Mouse (Mus musculus): ENCODE measurements around the gene Rex1bd. TPM values are rescaled to one million over a fixed set of nuclear protein-coding genes. Genes with fewer than 3 reads are reported as not detected.

The Rex1bd gene
- total RNA-seq, 1 experiment from 2014 or later: 29.8 TPM

GRCm38 (mm10) chr8:70488931-70489470 is 17.6 kb downstream of the Rex1bd start:
- no peak for ATAC-seq (ENCODE audit: extremely low read depth, insufficient number of reproducible peaks, low FRiP score, poor library complexity, severe bottlenecking)

DNA sequence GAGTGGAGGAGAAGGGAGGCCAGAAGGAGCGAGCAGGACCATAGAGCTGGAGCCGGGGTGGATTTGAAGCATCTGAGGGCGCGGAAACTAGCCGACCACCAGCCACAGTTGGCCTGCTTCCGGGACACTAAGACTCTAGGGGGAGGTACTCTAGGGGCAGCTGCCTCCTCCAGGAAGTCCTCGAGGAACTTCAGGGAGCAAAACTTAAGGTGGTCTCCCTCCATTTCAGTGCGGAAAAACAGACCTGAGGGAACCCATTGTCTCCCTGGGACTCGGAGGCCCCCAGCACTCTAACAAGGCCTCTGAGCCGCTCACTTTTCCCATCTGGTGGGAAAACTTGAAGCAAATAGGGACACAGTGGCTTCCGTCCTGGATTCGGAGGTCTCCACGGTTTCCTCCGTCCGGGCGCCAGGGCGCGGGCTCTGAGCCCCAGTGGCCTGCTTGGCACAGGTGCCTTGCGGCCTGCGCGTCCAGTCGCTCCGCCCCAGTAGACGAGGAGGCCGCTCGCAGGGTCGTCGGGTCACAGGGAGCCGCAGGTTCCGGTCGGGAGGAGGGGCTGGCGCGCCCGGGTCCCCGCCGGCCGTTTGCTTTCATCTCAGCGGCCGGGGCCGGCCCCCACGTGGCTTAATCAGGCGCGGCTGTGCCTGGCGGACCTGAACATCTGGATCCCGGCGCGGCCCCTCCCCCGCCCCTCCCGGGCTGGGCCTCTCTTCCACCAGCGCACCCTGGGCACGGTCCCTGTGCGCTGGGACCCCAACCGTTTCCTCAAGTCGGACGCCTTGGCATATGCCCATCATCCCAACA is 18.4 kb downstream of the Rex1bd start:
- ATAC-seq (ENCODE audit: extremely low read depth, insufficient number of reproducible peaks, low FRiP score, poor library complexity, severe bottlenecking): no peak

GRCm38 (mm10) chr8:70486941-70487520 is 19.5 kb downstream of the Rex1bd start, which contains the start of gene Tmem59l:
Tmem59l (minus strand) TSS chr8:70487358.
- no peak for ATAC-seq (ENCODE audit: extremely low read depth, insufficient number of reproducible peaks, low FRiP score, poor library complexity, severe bottlenecking)

GRCm38 (mm10) chr8:70486191-70486681 is 20.3 kb downstream of the Rex1bd start:
- no peak for ATAC-seq (ENCODE audit: extremely low read depth, insufficient number of reproducible peaks, low FRiP score, poor library complexity, severe bottlenecking)

- ATAC-seq (ENCODE audit: extremely low read depth, insufficient number of reproducible peaks, low FRiP score, poor library complexity, severe bottlenecking): no peak
These were observed 23.6 kb downstream of the Rex1bd start for GRCm38 (mm10) chr8:70482943-70483342.

DNA sequence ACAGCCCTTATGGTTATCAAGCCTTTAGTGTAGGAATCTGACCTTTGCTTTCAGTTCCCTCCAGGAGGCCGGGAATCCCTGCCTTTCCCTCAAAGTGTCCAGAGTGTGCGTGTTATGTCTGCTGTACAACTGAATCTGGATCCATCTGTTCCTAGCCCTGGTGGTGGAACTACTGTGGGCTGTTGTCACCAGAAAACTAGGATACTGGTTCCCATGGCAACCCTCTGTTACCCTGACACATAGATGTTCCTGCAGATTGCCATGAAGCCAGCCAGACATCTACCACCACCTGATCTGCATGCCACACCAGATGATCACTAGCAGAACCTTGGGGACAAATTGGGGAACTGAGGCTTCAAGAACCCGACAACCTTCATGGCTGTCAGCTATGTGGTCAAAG is 24.6 kb downstream of the Rex1bd start:
- ATAC-seq (ENCODE audit: extremely low read depth, insufficient number of reproducible peaks, low FRiP score, poor library complexity, severe bottlenecking): no peak

DNA sequence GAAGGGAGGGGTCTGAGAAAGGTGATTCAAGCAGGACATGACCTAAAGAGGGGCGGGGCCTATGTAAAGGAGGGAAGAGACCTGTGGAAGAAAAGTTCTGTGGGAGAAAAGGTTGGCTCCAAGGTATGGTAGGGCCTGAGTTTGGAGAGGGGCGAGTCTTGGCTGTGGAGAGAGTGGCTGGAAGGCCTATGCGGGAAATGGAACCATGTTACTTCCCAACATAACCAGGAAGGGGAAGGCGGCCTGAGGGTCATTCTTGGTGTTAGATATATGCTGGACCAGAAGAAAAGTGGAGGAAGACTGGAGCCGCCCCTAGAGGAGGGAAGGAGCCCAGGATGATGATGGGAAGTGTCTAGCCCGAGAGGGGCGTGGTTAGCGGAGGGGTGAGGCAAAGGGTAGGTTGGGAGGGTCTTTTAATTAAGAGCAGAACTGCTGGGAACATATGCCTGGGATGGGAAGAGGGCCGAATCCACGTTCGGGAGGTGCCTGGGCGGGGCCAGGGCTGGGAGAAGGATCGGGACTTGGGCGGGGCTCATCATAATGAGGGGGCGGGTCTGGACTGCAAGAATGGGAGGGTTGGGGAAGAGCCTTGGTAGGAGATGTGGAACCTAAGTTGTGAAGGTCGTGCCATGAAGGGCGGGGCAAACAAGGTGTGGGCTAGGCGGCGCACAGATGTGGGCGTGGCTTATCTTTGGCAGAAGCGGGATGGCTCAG is 29.1 kb downstream of the Rex1bd start:
- no peak for ATAC-seq (ENCODE audit: extremely low read depth, insufficient number of reproducible peaks, low FRiP score, poor library complexity, severe bottlenecking)

GRCm38 (mm10) chr8:70476333-70477268 is 30.0 kb downstream of the Rex1bd start, which contains the start of gene Klhl26:
Klhl26 (minus strand) TSS chr8:70476968.
- peak; percentile 96 for ATAC-seq (ENCODE audit: extremely low read depth, insufficient number of reproducible peaks, low FRiP score, poor library complexity, severe bottlenecking)

- no peak for ATAC-seq (ENCODE audit: extremely low read depth, insufficient number of reproducible peaks, low FRiP score, poor library complexity, severe bottlenecking)
These were observed 34.7 kb downstream of the Rex1bd start for GRCm38 (mm10) chr8:70471856-70472255.

DNA sequence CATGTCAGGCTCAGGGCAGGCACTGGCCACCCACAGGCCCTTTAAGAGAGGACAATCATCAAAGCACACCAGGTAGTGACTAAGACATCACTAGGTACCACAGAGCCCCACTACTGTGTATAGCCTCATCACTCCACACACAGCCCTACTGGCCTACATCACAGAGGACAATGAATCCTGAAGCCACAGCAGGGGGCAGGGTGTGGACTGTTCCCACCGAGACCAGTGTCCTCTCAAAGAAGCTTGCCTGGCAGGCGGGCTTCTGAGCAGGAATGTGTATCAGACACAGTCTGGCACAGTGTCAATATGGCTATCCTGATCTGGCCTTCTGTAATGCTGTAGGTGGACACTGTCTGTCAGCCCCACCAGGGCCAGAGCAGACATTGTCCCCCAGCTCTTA is 36.6 kb downstream of the Rex1bd start:
- ATAC-seq (ENCODE audit: extremely low read depth, insufficient number of reproducible peaks, low FRiP score, poor library complexity, severe bottlenecking): no peak

- ATAC-seq (ENCODE audit: extremely low read depth, insufficient number of reproducible peaks, low FRiP score, poor library complexity, severe bottlenecking): no peak
These were observed 37.1 kb downstream of the Rex1bd start for GRCm38 (mm10) chr8:70469295-70469916.

DNA sequence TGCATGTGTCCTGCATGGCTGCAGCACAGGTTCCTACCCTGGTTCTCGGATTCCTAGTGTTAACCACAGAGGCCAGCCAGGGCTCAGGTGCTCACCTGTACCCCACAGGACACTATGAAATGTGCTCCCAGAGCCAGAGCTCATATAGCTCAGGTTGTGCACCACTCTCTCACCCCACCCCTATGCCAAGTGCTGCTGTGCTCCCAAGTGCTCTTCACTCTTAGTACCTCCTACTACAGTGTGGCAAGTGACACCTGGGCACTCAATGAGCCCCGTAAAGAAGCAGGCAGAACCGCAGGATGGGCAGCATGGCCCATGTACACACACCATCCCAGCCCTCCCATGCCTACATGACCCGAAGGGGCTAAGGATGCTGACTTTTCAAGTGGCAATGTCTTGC is 37.8 kb downstream of the Rex1bd start:
- no peak for ATAC-seq (ENCODE audit: extremely low read depth, insufficient number of reproducible peaks, low FRiP score, poor library complexity, severe bottlenecking)

DNA sequence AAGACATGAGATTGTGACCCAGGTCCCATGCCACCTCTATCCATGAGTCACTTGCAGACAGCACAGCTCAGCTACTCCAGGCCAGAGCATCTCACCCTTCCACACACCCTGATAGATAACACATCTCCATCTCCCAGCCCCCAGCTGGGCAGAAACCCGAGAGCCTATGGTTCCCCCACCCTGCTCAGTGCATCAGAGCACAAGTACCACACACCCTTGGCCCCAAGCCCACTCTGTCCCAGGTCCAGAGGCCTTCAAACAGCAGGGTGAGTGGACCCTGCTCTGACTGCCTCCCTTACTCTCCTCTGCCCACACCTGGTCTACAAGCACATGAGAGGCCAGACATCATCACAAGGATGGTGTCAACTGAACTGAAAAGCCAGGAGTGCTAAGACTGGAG is 38.6 kb downstream of the Rex1bd start:
- ATAC-seq (ENCODE audit: extremely low read depth, insufficient number of reproducible peaks, low FRiP score, poor library complexity, severe bottlenecking): no peak

- no peak for ATAC-seq (ENCODE audit: extremely low read depth, insufficient number of reproducible peaks, low FRiP score, poor library complexity, severe bottlenecking)
These were observed 39.3 kb downstream of the Rex1bd start for GRCm38 (mm10) chr8:70467229-70467725.

GRCm38 (mm10) chr8:70466771-70467170 is 39.8 kb downstream of the Rex1bd start:
- ATAC-seq (ENCODE audit: extremely low read depth, insufficient number of reproducible peaks, low FRiP score, poor library complexity, severe bottlenecking): no peak

GRCm38 (mm10) chr8:70466305-70466704 is 40.2 kb downstream of the Rex1bd start:
- no peak for ATAC-seq (ENCODE audit: extremely low read depth, insufficient number of reproducible peaks, low FRiP score, poor library complexity, severe bottlenecking)

GRCm38 (mm10) chr8:70465701-70466100 is 40.9 kb downstream of the Rex1bd start:
- ATAC-seq (ENCODE audit: extremely low read depth, insufficient number of reproducible peaks, low FRiP score, poor library complexity, severe bottlenecking): no peak

DNA sequence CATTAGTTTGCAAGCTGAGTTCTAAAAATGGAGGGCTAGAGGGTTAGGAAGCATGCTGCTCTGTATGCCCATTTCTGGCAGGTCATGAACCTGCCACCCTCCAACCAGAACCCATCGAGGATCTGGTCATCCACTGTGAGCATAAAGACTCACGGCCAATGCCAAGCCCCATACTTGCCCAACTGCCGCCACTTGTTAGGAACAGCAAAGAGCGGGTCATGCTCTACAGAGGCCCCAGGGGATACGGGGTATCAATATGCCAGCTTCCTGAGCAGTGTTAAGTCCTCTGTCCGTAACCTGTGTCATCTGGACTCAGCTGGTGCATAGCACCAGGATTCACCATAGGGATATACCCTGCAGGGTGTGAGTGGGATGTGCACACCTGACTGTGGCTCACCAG is 42.4 kb downstream of the Rex1bd start:
- no peak for ATAC-seq (ENCODE audit: extremely low read depth, insufficient number of reproducible peaks, low FRiP score, poor library complexity, severe bottlenecking)
